Mouse (Mus musculus): Measurements from ENCODE around the gene Sncg. TPM values are rescaled to one million over a fixed set of nuclear protein-coding genes. Genes with fewer than 3 reads are reported as not detected.

The Sncg gene
- 0.21 and 0.50 TPM in 2 replicates for total RNA-seq (2012; rRNA removed)
- total RNA-seq (2014; rRNA removed) = 0.50 TPM in 1 of 2 replicates, not detected in the other
- 0.27 TPM in 1 of 2 replicates, not detected in the other for polyA plus RNA-seq (2012; ENCODE audit: insufficient read length, low read depth)

DNA sequence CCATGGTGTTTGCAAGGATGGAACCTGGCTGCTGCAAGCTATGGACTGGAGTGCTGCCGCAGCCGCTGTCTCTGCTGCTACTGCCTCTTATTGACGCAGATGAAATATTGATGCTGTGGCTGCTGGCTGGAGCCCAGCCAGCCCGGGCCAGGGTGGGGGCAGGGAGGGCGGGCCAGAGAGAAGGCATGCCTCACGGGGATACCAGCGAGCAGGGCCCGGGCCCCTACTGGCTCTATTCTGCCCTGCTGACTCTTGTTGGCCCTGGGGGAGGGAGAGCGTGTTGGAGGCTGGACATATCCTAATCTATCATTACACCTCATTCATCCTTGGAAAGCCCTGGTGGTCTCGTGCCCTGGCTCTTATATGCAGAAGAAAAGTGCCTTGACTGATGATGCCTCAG, at the start of gene Sncg:
Gene Sncg, minus strand, starts transcription at position 213 of the 400 bp plus-strand sequence.
- no peak within 1 kb of the TSS for H3K4me2 ChIP-seq (ENCODE audit: insufficient read depth, low read depth, poor library complexity, severe bottlenecking)
- no peak within 1 kb of the TSS for H3K9ac ChIP-seq (ENCODE audit: insufficient read depth, low read depth)
- in situ Hi-C loops (cut with MboI; ENCODE audit: low pct_ligation_motif_present, low pct_unique_long_range_greater_than_20kb, low sequenced_read_pairs) = loop anchor here (10.0 kb wide), 2 partner anchors 190 to 290 kb away; partner anchors contain the start of gene Anxa8
- no peak within 1 kb of the TSS for H3K27ac ChIP-seq (ENCODE audit: insufficient read depth, low read depth)
- H3K4me3 ChIP-seq (replicated peaks in 1 of 3; ENCODE audit: low read depth in 2 of 3, low read length in 2 of 3, poor library complexity in 1 of 3) = no peak within 1 kb of the TSS
- no peaks in the 10 kb centered on the region for H3K27me3 ChIP-seq (replicated peaks)
- TF ChIP-seq MAX (IDR thresholded peaks at IDR 0.05; ENCODE audit: low read length) (no peak), ETS1 (conservative IDR thresholded peaks at IDR 0.05; ENCODE audit: low read depth, low read length) (no peak), RCOR1 (conservative IDR thresholded peaks at IDR 0.05; ENCODE audit: low read depth, low read length) (no peak), MAFK (IDR thresholded peaks at IDR 0.05; ENCODE audit: insufficient replicate concordance, low read length) (no peak), SIN3A (IDR thresholded peaks at IDR 0.05; ENCODE audit: low read length) (no peak), ZMIZ1 (IDR thresholded peaks at IDR 0.05; ENCODE audit: low read depth, low read length) (no peak), KAT2A (IDR thresholded peaks at IDR 0.05; ENCODE audit: insufficient replicate concordance, low read length) (no peak), NELFE (IDR thresholded peaks at IDR 0.05; ENCODE audit: low read depth, low read length) (no peak), ZNF384 (IDR thresholded peaks at IDR 0.05; ENCODE audit: low read depth, low read length) (no peak), PAX5 (IDR thresholded peaks at IDR 0.05; ENCODE audit: low read length) (no peak), POLR2A (IDR thresholded peaks at IDR 0.05; ENCODE audit: low read depth, low read length) (no peak), ZKSCAN1 (IDR thresholded peaks at IDR 0.05; ENCODE audit: borderline replicate concordance, low read depth, low read length) (no peak), USF1 (IDR thresholded peaks at IDR 0.05; ENCODE audit: low read depth, low read length) (no peak), CHD1 (IDR thresholded peaks at IDR 0.05; ENCODE audit: low read depth, low read length) (no peak), JUN (IDR thresholded peaks at IDR 0.05; ENCODE audit: insufficient read depth, low read depth, low read length) (no peak)
- DNase-seq (ENCODE audit: extremely low read depth) = no peak
- dilution Hi-C loops (cut with MboI; ENCODE audit: extremely low pct_ligation_motif_present, extremely low pct_unique_long_range_greater_than_20kb, low sequenced_read_pairs) = no loop called here
- H3K79me2 ChIP-seq (replicated peaks; ENCODE audit: control insufficient read depth, extremely low read depth, insufficient read depth, poor library complexity, severe bottlenecking) = no peaks in the 10 kb centered on the region
- no peaks in the 10 kb centered on the region for H3K36me3 ChIP-seq (replicated peaks in 1 of 2; ENCODE audit: control insufficient read depth in 1 of 2, insufficient read depth in 1 of 2, low read length in 1 of 2)
- peaks cover 9 to 14% of the 10 kb centered on the region in 2 experiments for H3K4me1 ChIP-seq (ENCODE audit: control insufficient read depth in 1 of 2, insufficient read depth in 2 of 2)
- H3K9me3 ChIP-seq (replicated peaks; ENCODE audit: low read length) = no peaks in the 10 kb centered on the region

GRCm38 (mm10) chr14:34421078-34421477, 46.5 kb upstream of the Sncg start:
- H3K4me2 ChIP-seq (ENCODE audit: insufficient read depth, low read depth, poor library complexity, severe bottlenecking) = no peak overlapping the region
- H3K79me2 ChIP-seq (replicated peaks; ENCODE audit: control insufficient read depth, extremely low read depth, insufficient read depth, poor library complexity, severe bottlenecking) = no peaks in the 10 kb centered on the region
- dilution Hi-C loops (cut with MboI; ENCODE audit: extremely low pct_ligation_motif_present, extremely low pct_unique_long_range_greater_than_20kb, low sequenced_read_pairs) (no loop called here), in situ Hi-C loops (cut with MboI; ENCODE audit: low pct_ligation_motif_present, low pct_unique_long_range_greater_than_20kb, low sequenced_read_pairs) (loop anchor here (5.0 kb wide), 1 partner anchor 141 kb away; no protein-coding TSS in a partner anchor)
- TF ChIP-seq MAZ (IDR thresholded peaks at IDR 0.05; ENCODE audit: low read depth, low read length) = no peak
- no peak for TF ChIP-seq NRF1 (IDR thresholded peaks at IDR 0.05; ENCODE audit: low read depth, low read length)
- TF ChIP-seq PAX5 (IDR thresholded peaks at IDR 0.05; ENCODE audit: low read length) = no peak
- no peak for TF ChIP-seq TCF12 (IDR thresholded peaks at IDR 0.05; ENCODE audit: low read depth, low read length)
- no peak for TF ChIP-seq ZKSCAN1 (IDR thresholded peaks at IDR 0.05; ENCODE audit: borderline replicate concordance, low read depth, low read length)
- no peak for TF ChIP-seq ZNF384 (IDR thresholded peaks at IDR 0.05; ENCODE audit: low read depth, low read length)
- TF ChIP-seq MAFK (IDR thresholded peaks at IDR 0.05; ENCODE audit: insufficient replicate concordance, low read length) = no peak
- TF ChIP-seq ETS1 (conservative IDR thresholded peaks at IDR 0.05; ENCODE audit: low read depth, low read length) = no peak
- no peak for TF ChIP-seq BHLHE40 (IDR thresholded peaks at IDR 0.05; ENCODE audit: low read depth, low read length)
- TF ChIP-seq SIN3A (IDR thresholded peaks at IDR 0.05; ENCODE audit: low read length) = no peak
- TF ChIP-seq USF2 (conservative IDR thresholded peaks at IDR 0.05; ENCODE audit: low read depth, low read length) = no peak
- no peak for TF ChIP-seq ELF1 (IDR thresholded peaks at IDR 0.05; ENCODE audit: low read depth, low read length)
- TF ChIP-seq CHD2 (IDR thresholded peaks at IDR 0.05; ENCODE audit: low read length) = no peak
- no peak for TF ChIP-seq MYC (IDR thresholded peaks at IDR 0.05; ENCODE audit: low read depth, low read length)
- no peak for TF ChIP-seq IRF4 (IDR thresholded peaks at IDR 0.05; ENCODE audit: low read depth, low read length)
- no peak for TF ChIP-seq RAD21 (IDR thresholded peaks at IDR 0.05; ENCODE audit: low read depth, low read length)
- no peak for TF ChIP-seq EP300 (IDR thresholded peaks at IDR 0.05; ENCODE audit: low read length)
- H3K27me3 ChIP-seq (replicated peaks) = no peaks in the 10 kb centered on the region
- peaks cover 36 to 75% of the 10 kb centered on the region in 2 experiments for H3K36me3 ChIP-seq (replicated peaks in 1 of 2; ENCODE audit: control insufficient read depth in 1 of 2, insufficient read depth in 1 of 2, low read length in 1 of 2)
- no peak overlapping the region for H3K27ac ChIP-seq (ENCODE audit: insufficient read depth, low read depth)
- H3K4me1 ChIP-seq (ENCODE audit: control insufficient read depth in 1 of 2, insufficient read depth in 2 of 2) = no peaks in the 10 kb centered on the region
- H3K9ac ChIP-seq (ENCODE audit: insufficient read depth, low read depth) = no peak overlapping the region
- H3K9me3 ChIP-seq (replicated peaks; ENCODE audit: low read length) = no peaks in the 10 kb centered on the region
- no peak for DNase-seq (ENCODE audit: extremely low read depth)
- H3K4me3 ChIP-seq (replicated peaks in 1 of 3; ENCODE audit: low read depth in 2 of 3, low read length in 2 of 3, poor library complexity in 1 of 3) = no peak overlapping the region
